ENCODE assay signal across 21 mouse cellular contexts in the genomic region with DNA sequence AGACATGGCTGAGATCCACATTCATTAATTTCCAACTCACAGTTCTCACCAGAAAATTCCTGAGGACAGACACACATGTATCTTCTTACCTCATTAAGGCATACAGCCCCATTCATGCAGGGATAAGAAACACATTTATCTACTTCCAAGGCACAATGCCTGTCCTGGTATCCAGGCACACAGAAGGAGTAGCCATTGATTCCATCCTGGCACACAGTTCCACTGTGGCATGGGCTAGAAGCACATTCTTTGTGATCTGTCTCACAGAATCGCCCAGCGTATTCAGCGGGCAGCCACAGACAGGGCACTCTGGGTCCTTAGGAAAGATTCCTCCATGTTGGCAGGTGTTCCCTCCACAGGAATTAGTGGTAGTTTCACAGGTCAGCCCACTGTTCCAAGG.
DNase-seq lines count a peak whose midpoint lies in the region; ATAC-seq and TF ChIP-seq lines count a peak whose summit lies in the region.
"Had no signal": no experiment of that assay in that cellular context is flagged by ENCODE, and none has a peak within 500 bp of the region (broad histone marks: within the 10 kb centered on the region; RNA-seq: fewer than 3 reads in every experiment).

No protein-coding gene starts in this region.

- no peaks in the 10 kb centered on the region for H3K9me3 ChIP-seq in hindbrain, embryonic 14.5 days (ENCODE audit: control insufficient read depth, low read length)
- no peaks in the 10 kb centered on the region for H3K9me3 ChIP-seq in hindbrain, embryonic 11.5 days (ENCODE audit: control insufficient read depth, low read length)
- H3K9me3 ChIP-seq in hindbrain, postnatal 0 days (ENCODE audit: low read length): no peaks in the 10 kb centered on the region
- H3K9me3 ChIP-seq in neural tube, embryonic 15.5 days (replicated peaks): no peaks in the 10 kb centered on the region
- no peaks in the 10 kb centered on the region for H3K9me3 ChIP-seq in intestine, postnatal 0 days (ENCODE audit: control insufficient read depth)
- H3K9me3 ChIP-seq: embryonic facial prominence, embryonic 15.5 days; forebrain, embryonic 10.5 days had no signal

- H3K27me3 ChIP-seq in hindbrain, embryonic 14.5 days (ENCODE audit: control insufficient read depth, insufficient read depth, low read length): no peaks in the 10 kb centered on the region
- no peaks in the 10 kb centered on the region for H3K27me3 ChIP-seq in hindbrain, embryonic 11.5 days (ENCODE audit: control insufficient read depth, insufficient read depth, low read length)
- no peaks in the 10 kb centered on the region for H3K27me3 ChIP-seq in hindbrain, postnatal 0 days (ENCODE audit: insufficient read depth, low read length)
- H3K27me3 ChIP-seq in neural tube, embryonic 15.5 days (replicated peaks): no peaks in the 10 kb centered on the region
- H3K27me3 ChIP-seq in intestine, postnatal 0 days (replicated peaks; ENCODE audit: control insufficient read depth, insufficient read depth, low read length): no peaks in the 10 kb centered on the region
- H3K27me3 ChIP-seq: embryonic facial prominence, embryonic 15.5 days; heart, embryonic 13.5 days; Patski had no signal

- H3K4me3 ChIP-seq in hindbrain, embryonic 14.5 days (replicated peaks; ENCODE audit: low read length): no peak overlapping the region
- H3K4me3 ChIP-seq in hindbrain, embryonic 11.5 days (ENCODE audit: low read depth, low read length): no peak overlapping the region
- H3K4me3 ChIP-seq in hindbrain, postnatal 0 days (ENCODE audit: low read length): no peak overlapping the region
- no peak overlapping the region for H3K4me3 ChIP-seq in neural tube, embryonic 15.5 days (replicated peaks)
- no peak overlapping the region for H3K4me3 ChIP-seq in intestine, postnatal 0 days (ENCODE audit: low read depth, low read length)
- H3K4me3 ChIP-seq: embryonic facial prominence, embryonic 15.5 days; erythroblast, embryonic 14.5 days; forebrain, embryonic 10.5 days; gastrocnemius, adult 2 months; heart, embryonic 13.5 days had no signal

- peak; percentile 82 for ATAC-seq in hindbrain, embryonic 14.5 days (ENCODE audit: low FRiP score)
- ATAC-seq in hindbrain, embryonic 11.5 days (ENCODE audit: low FRiP score): no peak
- peak; percentile 29; the same call in 1 of the 2 replicates for ATAC-seq in hindbrain, postnatal 0 days
- ATAC-seq in neural tube, embryonic 15.5 days (ENCODE audit: low FRiP score): peak; percentile 72
- no peak for ATAC-seq in intestine, postnatal 0 days
- ATAC-seq: activated CD4-positive, CD25-positive, alpha-beta regulatory T cell, adult 4 months; forebrain, embryonic 14.5 days; Patski had no signal

- H3K4me1 ChIP-seq in hindbrain, embryonic 14.5 days (replicated peaks; ENCODE audit: control insufficient read depth, insufficient read depth, low read length): no peaks in the 10 kb centered on the region
- no peaks in the 10 kb centered on the region for H3K4me1 ChIP-seq in hindbrain, embryonic 11.5 days (replicated peaks; ENCODE audit: control insufficient read depth, insufficient read depth, low read length)
- H3K4me1 ChIP-seq in hindbrain, postnatal 0 days (ENCODE audit: insufficient read depth, low read length): no peaks in the 10 kb centered on the region
- H3K4me1 ChIP-seq in neural tube, embryonic 15.5 days: no peaks in the 10 kb centered on the region
- no peaks in the 10 kb centered on the region for H3K4me1 ChIP-seq in intestine, postnatal 0 days (replicated peaks; ENCODE audit: control insufficient read depth, insufficient read depth, low read length)
- H3K4me1 ChIP-seq: embryonic facial prominence, embryonic 15.5 days; forebrain, embryonic 10.5 days; heart, embryonic 13.5 days had no signal

- no peak for DNase-seq in hindbrain, embryonic 14.5 days (ENCODE audit: low spot score)
- no peak for DNase-seq in hindbrain, embryonic 11.5 days (ENCODE audit: low spot score)
- DNase-seq in Muller cell, postnatal 12 days (ENCODE audit: inconsistent ontology term): peak; percentile 55
- peak; percentile 7 for DNase-seq in hindbrain, postnatal 0 days (ENCODE audit: low spot score)
- no peak for DNase-seq in cerebellum, adult 18-20 months
- DNase-seq: adrenal gland, postnatal 25 days; cerebellum, adult 8-10 months; cerebellum, postnatal 14 days; embryo, embryonic 11 days; gastrocnemius, adult 2 months; gastrocnemius, postnatal 25 days; heart, postnatal 36 days had no signal

- H3K36me3 ChIP-seq in hindbrain, embryonic 14.5 days (replicated peaks; ENCODE audit: control insufficient read depth, insufficient read depth): no peaks in the 10 kb centered on the region
- no peaks in the 10 kb centered on the region for H3K36me3 ChIP-seq in hindbrain, embryonic 11.5 days (ENCODE audit: control insufficient read depth, insufficient read depth, low read length)
- no peaks in the 10 kb centered on the region for H3K36me3 ChIP-seq in hindbrain, postnatal 0 days (ENCODE audit: insufficient read depth, low read length)
- no peaks in the 10 kb centered on the region for H3K36me3 ChIP-seq in neural tube, embryonic 15.5 days
- H3K36me3 ChIP-seq in intestine, postnatal 0 days (ENCODE audit: control insufficient read depth, insufficient read depth): no peaks in the 10 kb centered on the region
- H3K36me3 ChIP-seq: embryonic facial prominence, embryonic 15.5 days; forebrain, embryonic 10.5 days; heart, embryonic 13.5 days had no signal

- TF ChIP-seq CTCF in hindbrain, postnatal 0 days (IDR thresholded peaks at IDR 0.05; ENCODE audit: low read depth): no peak
- no peak for TF ChIP-seq CTCF in intestine, postnatal 0 days (IDR thresholded peaks at IDR 0.05; ENCODE audit: low read depth)

- H3K27ac ChIP-seq in hindbrain, embryonic 14.5 days: no peak overlapping the region
- H3K27ac ChIP-seq in hindbrain, embryonic 11.5 days (ENCODE audit: low read depth, low read length): no peak overlapping the region
- H3K27ac ChIP-seq in hindbrain, postnatal 0 days: no peak overlapping the region
- H3K27ac ChIP-seq in neural tube, embryonic 15.5 days (replicated peaks): 0 out of 2 replicates have a peak overlapping the region, but pooled peaks have one; percentile 8
- no peak overlapping the region for H3K27ac ChIP-seq in intestine, postnatal 0 days (ENCODE audit: low read depth, low read length)
- H3K27ac ChIP-seq: embryonic facial prominence, embryonic 15.5 days; forebrain, embryonic 10.5 days; gastrocnemius, adult 2 months; heart, embryonic 13.5 days had no signal

- H3K4me2 ChIP-seq in hindbrain, embryonic 14.5 days (replicated peaks): no peak overlapping the region
- H3K4me2 ChIP-seq in hindbrain, embryonic 11.5 days (replicated peaks; ENCODE audit: low read depth, low read length): no peak overlapping the region
- no peak overlapping the region for H3K4me2 ChIP-seq in hindbrain, postnatal 0 days (ENCODE audit: low read depth, low read length)
- H3K4me2 ChIP-seq in neural tube, embryonic 15.5 days: no peak overlapping the region
- no peak overlapping the region for H3K4me2 ChIP-seq in intestine, postnatal 0 days (replicated peaks; ENCODE audit: low read depth)
- H3K4me2 ChIP-seq: embryonic facial prominence, embryonic 15.5 days; heart, embryonic 13.5 days had no signal

- WGBS in hindbrain, embryonic 14.5 days: 73% methylated on average over 3 of the region's 3 CpGs
- WGBS in hindbrain, embryonic 11.5 days: 91% methylated on average over 3 of the region's 3 CpGs
- WGBS in hindbrain, postnatal 0 days: 70% methylated on average over 3 of the region's 3 CpGs
- 71% methylated on average over 3 of the region's 3 CpGs for WGBS in neural tube, embryonic 15.5 days
- 96% methylated on average over 3 of the region's 3 CpGs for WGBS in intestine, postnatal 0 days

- H3K9ac ChIP-seq in hindbrain, embryonic 14.5 days: no peak overlapping the region
- H3K9ac ChIP-seq in hindbrain, embryonic 11.5 days (ENCODE audit: low read depth, low read length): no peak overlapping the region
- H3K9ac ChIP-seq in hindbrain, postnatal 0 days (replicated peaks; ENCODE audit: low read length): no peak overlapping the region
- no peak overlapping the region for H3K9ac ChIP-seq in neural tube, embryonic 15.5 days (replicated peaks)
- H3K9ac ChIP-seq in intestine, postnatal 0 days (ENCODE audit: low read depth, low read length): no peak overlapping the region
- H3K9ac ChIP-seq: embryonic facial prominence, embryonic 15.5 days; heart, embryonic 13.5 days had no signal

Comparison
In these comparisons a context has a peak if more than half of its experiments do, and no peak if none do; other contexts are left out.
1. ATAC-seq: peak in hindbrain, embryonic 14.5 days (single experiment), hindbrain, postnatal 0 days (single experiment) and neural tube, embryonic 15.5 days (single experiment); none in hindbrain, embryonic 11.5 days (single experiment) and intestine, postnatal 0 days (single experiment).
2. DNase-seq: peak in Muller cell, postnatal 12 days (single experiment) and hindbrain, postnatal 0 days (single experiment); none in hindbrain, embryonic 14.5 days (single experiment), hindbrain, embryonic 11.5 days (single experiment) and cerebellum, adult 18-20 months (0 of 2).